Mouse (Mus musculus) spleen, adult 2 months (tissue): ENCODE data around the gene Sowahd. TPM values are rescaled to one million over a fixed set of nuclear protein-coding genes. Genes with fewer than 3 reads are reported as not detected.

Experiments used
- DNase-seq, 2 experiments: peaks; one replicate each; pipeline versions ENCODE4 v3.0.0 to v3.0.0-alpha.2; 2012 to 2021; ENCODE audit warnings: low spot score in 2 of 2, low read depth in 1 of 2
- H3K27ac ChIP-seq: fragments of 200-500 bp; 2 replicates; pipeline ENCODE4 v1.5.1; 2012; ENCODE audit warnings: low read length, inconsistent platforms; ENCODE audit not compliant: insufficient read depth
- H3K27me3 ChIP-seq: fragments of 200-500 bp; 2 replicates; pipeline ENCODE4 v1.6.1; 2012; ENCODE audit warnings: mild to moderate bottlenecking, moderate library complexity, low read length, inconsistent platforms; ENCODE audit not compliant: control insufficient read depth, insufficient read depth
- H3K36me3 ChIP-seq: fragments of 200-500 bp; 2 replicates; pipeline ENCODE4 v1.6.1; 2012; ENCODE audit warnings: mild to moderate bottlenecking, low read length, inconsistent platforms; ENCODE audit not compliant: control insufficient read depth, insufficient read depth
- H3K4me1 ChIP-seq: fragments of 200-500 bp; 2 replicates; pipeline ENCODE4 v1.6.1; 2011; ENCODE audit warnings: inconsistent platforms; ENCODE audit not compliant: control insufficient read depth, insufficient read depth, insufficient read length
- H3K4me3 ChIP-seq: fragments of 200-500 bp; 2 replicates; pipeline ENCODE4 v1.5.1; 2011; ENCODE audit warnings: mild to moderate bottlenecking, inconsistent platforms; ENCODE audit not compliant: insufficient read depth, insufficient read length; ENCODE audit errors: extremely low read depth
- CTCF ChIP-seq: fragments of 200-500 bp; IDR thresholded peaks from 2 replicates; pipeline ENCODE4 v1.5.1; 2011; ENCODE audit warnings: mild to moderate bottlenecking, inconsistent platforms; ENCODE audit not compliant: insufficient read depth, insufficient read length, insufficient replicate concordance; ENCODE audit errors: extremely low read depth
- POLR2A ChIP-seq: fragments of 200-500 bp; IDR thresholded peaks from 2 replicates; pipeline ENCODE4 v1.6.1; 2011; ENCODE audit warnings: low read depth, low read length, inconsistent platforms
- WGBS: fragments of 180-500 bp; shearing (Covaris S2); methylation state at CpG from one replicate; pipeline ENCODE4 v1.1.7; 2018; 5-methylcytosine and 5-hydroxymethylcytosine counted together
- polyA plus RNA-seq: library from polyadenylated mRNA; depleted of rRNA; stranded (reverse); fragments of >200 nt; gene quantifications from 2 replicates; pipeline ENCODE4 v1.2.3, GENCODE M21; 2012; rRNA removed

Sowahd gene
- 0.05 and 0.08 TPM in 2 replicates for polyA plus RNA-seq

- DNase-seq = no peak
- peaks cover 14% of the 10 kb centered on the region for H3K27me3 ChIP-seq
- WGBS = 26% methylated on average over 35 of the region's 38 CpGs
- H3K4me3 ChIP-seq = peak within 1 kb of the TSS; percentile 14
- H3K36me3 ChIP-seq = no peaks in the 10 kb centered on the region
- no peak for TF ChIP-seq POLR2A
- TF ChIP-seq CTCF = no peak
- H3K27ac ChIP-seq = no peak within 1 kb of the TSS
- H3K4me1 ChIP-seq = peaks cover 8% of the 10 kb centered on the region; the same call in 1 of the 2 replicates
Measured at GRCm38 (mm10) chrX:37048066-37048889, at the start of gene Sowahd. TSS of gene Sowahd (plus strand) at chrX:37048845.

DNA sequence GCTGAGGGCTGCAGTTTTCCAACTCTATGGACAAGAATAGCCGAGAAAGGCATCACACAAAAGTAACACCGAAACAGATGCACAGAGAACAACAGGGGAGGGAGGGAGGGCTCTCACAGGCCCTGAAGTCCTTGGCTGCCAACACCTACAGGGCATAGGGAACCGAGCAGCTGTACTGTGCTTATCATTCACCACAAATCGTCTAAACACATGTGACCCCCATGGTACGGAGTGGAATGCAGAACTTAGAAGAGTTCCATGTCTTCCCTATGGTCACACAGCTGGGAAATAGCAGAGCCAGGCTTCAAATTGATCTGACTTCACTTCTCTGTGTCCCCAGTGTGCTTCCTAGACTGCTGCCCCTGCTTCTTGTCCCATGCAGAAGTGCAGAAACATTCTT is 34.8 kb upstream of the Sowahd start:
- Histone ChIP-seq H3K27ac (no peak overlapping the region), H3K4me3 (no peak overlapping the region), H3K36me3 (no peaks in the 10 kb centered on the region), H3K27me3 (no peaks in the 10 kb centered on the region), H3K4me1 (no peaks in the 10 kb centered on the region)
- 75% methylated on average over 5 of the region's 5 CpGs for WGBS
- TF ChIP-seq POLR2A (no peak), CTCF (no peak)
- no peak for DNase-seq

GRCm38 (mm10) chrX:37018150-37018654 is 30.4 kb upstream of the Sowahd start:
- no peaks in the 10 kb centered on the region for H3K4me1 ChIP-seq
- TF ChIP-seq POLR2A = no peak
- TF ChIP-seq CTCF = no peak
- 78% methylated on average over 9 of the region's 9 CpGs for WGBS
- no peak for DNase-seq
- H3K4me3 ChIP-seq = no peak overlapping the region
- no peaks in the 10 kb centered on the region for H3K36me3 ChIP-seq
- no peaks in the 10 kb centered on the region for H3K27me3 ChIP-seq
- no peak overlapping the region for H3K27ac ChIP-seq

DNA sequence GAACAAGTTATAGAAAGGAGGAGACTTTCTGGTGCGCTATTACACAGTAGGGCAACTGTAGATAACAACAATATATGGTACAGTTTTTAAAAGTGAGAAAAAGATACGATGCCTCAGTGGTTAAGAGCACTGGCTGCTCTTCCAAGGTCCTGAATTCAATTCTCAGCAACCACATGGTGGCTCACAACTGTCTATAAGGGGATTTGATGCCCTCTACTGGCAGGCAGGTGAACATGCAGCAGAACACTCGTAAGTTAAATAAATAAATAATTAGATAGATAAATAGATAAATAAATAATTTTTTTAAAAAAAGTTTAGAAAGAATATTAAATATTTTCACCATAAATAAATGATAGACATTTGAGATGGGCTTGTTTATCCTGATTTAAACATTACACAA is 29.6 kb upstream of the Sowahd start:
- Histone ChIP-seq H3K4me1 (no peaks in the 10 kb centered on the region), H3K36me3 (no peaks in the 10 kb centered on the region), H3K4me3 (no peak overlapping the region), H3K27me3 (no peaks in the 10 kb centered on the region), H3K27ac (no peak overlapping the region)
- no peak for DNase-seq
- TF ChIP-seq CTCF = peak; percentile 17; the same call in 1 of the 2 replicates
- no peak for TF ChIP-seq POLR2A
- WGBS = 58% methylated on average over 3 of the region's 3 CpGs

- H3K27ac ChIP-seq = no peak overlapping the region
- peak; percentile 37 to 48 for DNase-seq
- H3K4me3 ChIP-seq = no peak overlapping the region
- no peaks in the 10 kb centered on the region for H3K36me3 ChIP-seq
- 16% methylated on average over 3 of the region's 3 CpGs for WGBS
- TF ChIP-seq POLR2A = no peak
- peak; percentile 62; the same call in 1 of the 2 replicates for TF ChIP-seq CTCF
- no peaks in the 10 kb centered on the region for H3K4me1 ChIP-seq
- H3K27me3 ChIP-seq = no peaks in the 10 kb centered on the region
Measured at GRCm38 (mm10) chrX:37022690-37023089, 26.0 kb upstream of the Sowahd start.

- no peak overlapping the region for H3K27ac ChIP-seq
- WGBS = 77% methylated on average over 10 of the region's 10 CpGs
- no peak for DNase-seq
- H3K4me3 ChIP-seq = no peak overlapping the region
- H3K4me1 ChIP-seq = no peaks in the 10 kb centered on the region
- no peak for TF ChIP-seq CTCF
- no peak for TF ChIP-seq POLR2A
- no peaks in the 10 kb centered on the region for H3K36me3 ChIP-seq
- H3K27me3 ChIP-seq = no peaks in the 10 kb centered on the region
Measured at GRCm38 (mm10) chrX:37023652-37024309, 24.9 kb upstream of the Sowahd start.
